Mouse (Mus musculus): ENCODE data around the gene Ubl3. TPM values are rescaled to one million over a fixed set of nuclear protein-coding genes. Genes with fewer than 3 reads are reported as not detected.

Ubl3 gene
- polyA plus RNA-seq, 1 experiment from 2014 or later: 88.1 TPM

- H3K36me3 ChIP-seq: no peaks in the 10 kb centered on the region
- WGBS: 82% methylated on average over 15 of the region's 15 CpGs
- H3K4me2 ChIP-seq: no peak overlapping the region
Observed at GRCm38 (mm10) chr5:148559261-148559958, 6.8 kb upstream of the Ubl3 start.

DNA sequence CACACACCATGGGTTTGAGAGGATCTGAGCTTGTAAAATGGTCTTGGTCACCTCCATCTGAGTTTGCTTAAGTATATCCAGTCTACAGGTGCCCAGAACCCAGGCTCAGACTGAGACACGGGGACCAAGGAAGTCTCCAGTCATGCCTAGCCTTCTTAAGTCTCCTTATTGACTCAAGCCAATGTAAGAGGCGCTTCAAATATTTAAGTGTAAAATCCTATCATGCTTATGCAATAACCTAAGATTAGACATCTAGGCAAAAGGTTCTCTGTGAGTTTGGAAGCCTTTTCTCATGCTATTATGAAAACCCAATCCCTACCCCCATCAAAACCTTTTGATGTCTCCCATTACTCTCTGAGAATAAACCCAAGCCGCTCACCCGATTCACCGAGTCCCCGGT lies 5.9 kb upstream of the Ubl3 start:
- Histone ChIP-seq H3K4me1 (peaks cover 13% of the 10 kb centered on the region; the same call in 1 of the 2 replicates), H3K27me3 (no peaks in the 10 kb centered on the region), H3K4me2 (no peak overlapping the region), H3K27ac (no peak overlapping the region), H3K9ac (no peak overlapping the region), H3K9me3 (no peaks in the 10 kb centered on the region), H3K4me3 (no peak overlapping the region), H3K36me3 (no peaks in the 10 kb centered on the region)
- 78% methylated on average over 6 of the region's 6 CpGs for WGBS
- ATAC-seq (ENCODE audit: borderline replicate concordance, extremely low read depth, low FRiP score, low TSS enrichment): no peak

More at GRCm38 (mm10) chr5:148559261-148559958, 6.8 kb upstream of the Ubl3 start:
- no peak overlapping the region for H3K27ac ChIP-seq
- H3K4me1 ChIP-seq: peaks cover 6% of the 10 kb centered on the region; the same call in 1 of the 2 replicates
- no peaks in the 10 kb centered on the region for H3K27me3 ChIP-seq
- no peak overlapping the region for H3K4me3 ChIP-seq
- no peak for ATAC-seq (ENCODE audit: borderline replicate concordance, extremely low read depth, low FRiP score, low TSS enrichment)
- no peak overlapping the region for H3K9ac ChIP-seq
- H3K9me3 ChIP-seq: no peaks in the 10 kb centered on the region

GRCm38 (mm10) chr5:148556509-148556908 lies 3.9 kb upstream of the Ubl3 start:
- Histone ChIP-seq H3K4me1 (peaks cover 13% of the 10 kb centered on the region; the same call in 1 of the 2 replicates), H3K9ac (no peak overlapping the region), H3K27ac (no peak overlapping the region), H3K4me3 (no peak overlapping the region), H3K9me3 (no peaks in the 10 kb centered on the region), H3K27me3 (no peaks in the 10 kb centered on the region), H3K4me2 (no peak overlapping the region), H3K36me3 (no peaks in the 10 kb centered on the region)
- no peak for ATAC-seq (ENCODE audit: borderline replicate concordance, extremely low read depth, low FRiP score, low TSS enrichment)
- WGBS: 75% methylated on average over 5 of the region's 5 CpGs

GRCm38 (mm10) chr5:148555156-148555555 lies 2.6 kb upstream of the Ubl3 start:
- no peak overlapping the region for H3K9ac ChIP-seq
- H3K9me3 ChIP-seq: no peaks in the 10 kb centered on the region
- H3K27me3 ChIP-seq: no peaks in the 10 kb centered on the region
- H3K4me3 ChIP-seq: no peak overlapping the region
- peaks cover 16% of the 10 kb centered on the region for H3K4me1 ChIP-seq
- no peak overlapping the region for H3K27ac ChIP-seq
- H3K36me3 ChIP-seq: no peaks in the 10 kb centered on the region
- ATAC-seq (ENCODE audit: borderline replicate concordance, extremely low read depth, low FRiP score, low TSS enrichment): no peak
- no peak overlapping the region for H3K4me2 ChIP-seq
- 83% methylated on average over 10 of the region's 10 CpGs for WGBS

DNA sequence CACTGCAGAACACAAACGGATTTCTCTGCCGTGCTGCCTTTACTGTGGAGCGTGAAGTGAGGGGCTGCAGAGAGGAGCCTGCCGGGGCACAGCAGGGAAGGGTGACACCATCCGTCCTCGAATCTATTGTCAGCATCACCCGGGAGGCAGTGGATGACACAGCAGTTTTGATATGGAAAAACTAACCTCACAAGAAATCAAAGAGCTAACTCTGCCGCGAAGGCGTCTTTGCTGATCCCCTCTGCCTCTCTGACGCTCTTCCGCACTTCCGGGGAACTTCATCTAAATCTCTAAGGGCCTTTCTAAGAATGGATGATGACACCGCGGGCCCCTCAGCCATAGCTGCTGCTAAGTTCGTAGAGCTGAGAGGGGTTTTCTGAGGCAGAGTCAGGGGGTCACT lies 2.1 kb upstream of the Ubl3 start:
- ATAC-seq (ENCODE audit: borderline replicate concordance, extremely low read depth, low FRiP score, low TSS enrichment): no peak
- Histone ChIP-seq H3K4me3 (no peak overlapping the region), H3K9ac (no peak overlapping the region), H3K9me3 (no peaks in the 10 kb centered on the region), H3K27me3 (no peaks in the 10 kb centered on the region), H3K4me1 (peaks cover 21% of the 10 kb centered on the region), H3K27ac (no peak overlapping the region), H3K4me2 (peak overlapping the region; percentile 9; the same call in 1 of the 2 replicates), H3K36me3 (no peaks in the 10 kb centered on the region)
- 11% methylated on average over 16 of the region's 16 CpGs for WGBS

- H3K27ac ChIP-seq: no peak overlapping the region
- no peak for ATAC-seq (ENCODE audit: borderline replicate concordance, extremely low read depth, low FRiP score, low TSS enrichment)
- no peak overlapping the region for H3K4me3 ChIP-seq
- WGBS: 32% methylated on average over 7 of the region's 7 CpGs
- H3K4me1 ChIP-seq: peaks cover 24% of the 10 kb centered on the region
- no peaks in the 10 kb centered on the region for H3K9me3 ChIP-seq
- H3K36me3 ChIP-seq: no peaks in the 10 kb centered on the region
- no peaks in the 10 kb centered on the region for H3K27me3 ChIP-seq
- peak overlapping the region; percentile 9; the same call in 1 of the 2 replicates for H3K4me2 ChIP-seq
- H3K9ac ChIP-seq: no peak overlapping the region
Observed at GRCm38 (mm10) chr5:148554242-148554641, 1.7 kb upstream of the Ubl3 start.

GRCm38 (mm10) chr5:148553723-148554122 lies 1.1 kb upstream of the Ubl3 start:
- Histone ChIP-seq H3K36me3 (no peaks in the 10 kb centered on the region), H3K27ac (no peak overlapping the region), H3K4me1 (peaks cover 28% of the 10 kb centered on the region), H3K9me3 (no peaks in the 10 kb centered on the region), H3K27me3 (no peaks in the 10 kb centered on the region), H3K4me3 (no peak overlapping the region), H3K9ac (no peak overlapping the region), H3K4me2 (no peak overlapping the region)
- ATAC-seq (ENCODE audit: borderline replicate concordance, extremely low read depth, low FRiP score, low TSS enrichment): no peak
- WGBS: 38% methylated on average over 14 of the region's 14 CpGs

DNA sequence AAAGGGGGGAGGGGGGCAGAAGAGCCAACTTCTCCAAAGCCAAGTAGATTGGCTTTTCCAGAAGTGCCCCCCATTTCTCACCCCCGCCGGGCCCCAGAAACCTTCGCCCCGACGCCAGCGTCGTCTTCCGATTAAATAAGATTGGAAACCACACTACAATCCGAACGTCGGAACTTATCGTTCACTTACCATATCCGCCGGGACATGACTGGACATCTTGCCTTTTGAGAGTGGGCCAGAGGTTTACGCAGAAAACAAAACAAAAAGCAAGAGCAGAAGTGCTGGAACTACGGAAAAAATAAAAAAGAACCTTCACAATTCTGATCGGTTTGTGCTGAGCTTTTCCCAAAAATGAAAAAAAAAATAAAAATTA lies 839 bp downstream of the Ubl3 start:
- under 1% methylated on average over 17 of the region's 17 CpGs for WGBS
- no peak for ATAC-seq (ENCODE audit: borderline replicate concordance, extremely low read depth, low FRiP score, low TSS enrichment)
- H3K27ac ChIP-seq: peak overlapping the region; percentile 98
- peak overlapping the region; percentile 74 for H3K4me2 ChIP-seq
- no peaks in the 10 kb centered on the region for H3K9me3 ChIP-seq
- no peaks in the 10 kb centered on the region for H3K36me3 ChIP-seq
- peak overlapping the region; percentile 75 for H3K9ac ChIP-seq
- H3K4me1 ChIP-seq: peaks cover 47% of the 10 kb centered on the region
- peak overlapping the region; percentile 66 for H3K4me3 ChIP-seq
- H3K27me3 ChIP-seq: no peaks in the 10 kb centered on the region

DNA sequence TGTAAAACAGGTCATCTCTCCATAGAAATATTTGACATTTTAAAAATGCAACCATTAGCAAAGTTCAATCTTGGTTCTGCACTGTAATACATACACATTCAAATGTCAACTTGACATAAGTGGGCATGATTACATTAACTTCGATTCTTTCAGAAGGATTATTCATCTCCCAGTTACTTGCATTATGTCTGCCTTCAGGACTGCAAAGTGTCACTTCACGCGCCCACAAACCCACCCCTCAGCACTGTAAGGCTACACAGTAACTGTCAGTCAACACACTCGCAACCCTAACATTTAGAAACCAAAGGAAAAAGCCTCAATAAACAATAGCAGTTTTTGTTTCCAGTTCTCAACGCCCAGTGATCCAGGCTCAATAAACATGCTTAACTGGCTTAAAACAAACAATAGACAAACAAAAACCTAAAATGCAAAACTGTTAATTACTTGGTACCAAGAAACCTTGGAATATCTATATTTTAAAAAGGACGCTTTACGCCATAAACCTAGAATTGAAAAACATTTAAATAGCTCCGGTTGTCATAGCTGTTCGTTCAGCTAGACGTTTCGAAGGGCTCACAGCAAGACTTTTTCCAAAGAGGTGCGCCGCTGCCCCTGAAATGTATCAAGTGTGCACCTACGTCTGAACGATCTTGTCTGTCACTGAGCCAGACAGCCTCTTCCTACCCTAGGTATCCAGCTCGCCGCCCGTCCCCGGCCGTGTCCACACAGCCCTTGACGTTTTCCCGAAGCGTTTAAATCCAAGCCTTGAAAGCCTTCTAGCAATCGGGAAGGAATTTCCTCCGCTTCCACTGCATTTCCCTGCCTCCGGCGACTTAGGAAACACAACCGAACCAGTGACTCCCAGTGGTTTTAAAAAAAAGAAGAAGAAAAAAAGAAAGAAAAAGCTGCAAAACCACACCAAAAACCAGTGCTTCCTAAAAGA lies 1.5 kb downstream of the Ubl3 start:
- peak overlapping the region; percentile 75 for H3K9ac ChIP-seq
- H3K4me3 ChIP-seq: peak overlapping the region; percentile 66
- H3K27me3 ChIP-seq: no peaks in the 10 kb centered on the region
- peaks cover 50% of the 10 kb centered on the region for H3K4me1 ChIP-seq
- peak overlapping the region; percentile 98 for H3K27ac ChIP-seq
- no peaks in the 10 kb centered on the region for H3K36me3 ChIP-seq
- peak overlapping the region; percentile 74 for H3K4me2 ChIP-seq
- H3K9me3 ChIP-seq: no peaks in the 10 kb centered on the region
- WGBS: under 1% methylated on average over 28 of the region's 28 CpGs
- ATAC-seq (ENCODE audit: borderline replicate concordance, extremely low read depth, low FRiP score, low TSS enrichment): no peak

GRCm38 (mm10) chr5:148550393-148550792 lies 2.2 kb downstream of the Ubl3 start:
- Histone ChIP-seq H3K4me3 (peak overlapping the region; percentile 66), H3K9me3 (no peaks in the 10 kb centered on the region), H3K36me3 (no peaks in the 10 kb centered on the region), H3K4me1 (peaks cover 54% of the 10 kb centered on the region), H3K27ac (peak overlapping the region; percentile 7; the same call in 1 of the 2 replicates), H3K4me2 (peak overlapping the region; percentile 74), H3K27me3 (no peaks in the 10 kb centered on the region), H3K9ac (0 out of 2 replicates have a peak overlapping the region, but pooled peaks have one; percentile 20)
- ATAC-seq (ENCODE audit: borderline replicate concordance, extremely low read depth, low FRiP score, low TSS enrichment): no peak
- 7% methylated on average over 6 of the region's 6 CpGs for WGBS

- no peaks in the 10 kb centered on the region for H3K27me3 ChIP-seq
- peak overlapping the region; percentile 25; the same call in 1 of the 2 replicates for H3K4me2 ChIP-seq
- ATAC-seq (ENCODE audit: borderline replicate concordance, extremely low read depth, low FRiP score, low TSS enrichment): no peak
- H3K9ac ChIP-seq: no peak overlapping the region
- WGBS: 27% methylated on average over 4 of the region's 4 CpGs
- H3K36me3 ChIP-seq: no peaks in the 10 kb centered on the region
- no peak overlapping the region for H3K27ac ChIP-seq
- peaks cover 48% of the 10 kb centered on the region for H3K4me1 ChIP-seq
- no peak overlapping the region for H3K4me3 ChIP-seq
- no peaks in the 10 kb centered on the region for H3K9me3 ChIP-seq
Observed at GRCm38 (mm10) chr5:148549307-148549706, 3.3 kb downstream of the Ubl3 start.

- Histone ChIP-seq H3K4me2 (peak overlapping the region; percentile 30), H3K9ac (no peak overlapping the region), H3K36me3 (no peaks in the 10 kb centered on the region), H3K27ac (no peak overlapping the region), H3K9me3 (no peaks in the 10 kb centered on the region), H3K4me1 (peaks cover 42% of the 10 kb centered on the region), H3K27me3 (no peaks in the 10 kb centered on the region), H3K4me3 (no peak overlapping the region)
- 61% methylated on average over 9 of the region's 9 CpGs for WGBS
- no peak for ATAC-seq (ENCODE audit: borderline replicate concordance, extremely low read depth, low FRiP score, low TSS enrichment)
Observed at GRCm38 (mm10) chr5:148548568-148548967, 4.0 kb downstream of the Ubl3 start.

All from lung, embryonic 15.5 days (tissue).